Mouse (Mus musculus): Measurements from ENCODE around the gene Kif21b. TPM values are rescaled to one million over a fixed set of nuclear protein-coding genes. Genes with fewer than 3 reads are reported as not detected.
A peak's percentile ranks its signal among the peaks of the same experiment; 100 is the strongest.

Kif21b gene
- polyA plus RNA-seq, 1 experiment from 2014 or later: 39.1 TPM

- peak overlapping the region; percentile 82 for H3K4me3 ChIP-seq
- H3K27ac ChIP-seq: peak overlapping the region; percentile 93
- ATAC-seq (ENCODE audit: low FRiP score): peak; percentile 58
- no peaks in the 10 kb centered on the region for H3K27me3 ChIP-seq
- peaks cover 71% of the 10 kb centered on the region for H3K4me1 ChIP-seq
- no peaks in the 10 kb centered on the region for H3K9me3 ChIP-seq (replicated peaks)
- peak overlapping the region; percentile 71 for H3K4me2 ChIP-seq (replicated peaks)
- peak overlapping the region; percentile 96 for H3K9ac ChIP-seq
- no peaks in the 10 kb centered on the region for H3K36me3 ChIP-seq
- WGBS: under 1% methylated on average over 42 of the region's 43 CpGs
These were observed 558 bp downstream of the Kif21b start for GRCm38 (mm10) chr1:136131603-136132291.

DNA sequence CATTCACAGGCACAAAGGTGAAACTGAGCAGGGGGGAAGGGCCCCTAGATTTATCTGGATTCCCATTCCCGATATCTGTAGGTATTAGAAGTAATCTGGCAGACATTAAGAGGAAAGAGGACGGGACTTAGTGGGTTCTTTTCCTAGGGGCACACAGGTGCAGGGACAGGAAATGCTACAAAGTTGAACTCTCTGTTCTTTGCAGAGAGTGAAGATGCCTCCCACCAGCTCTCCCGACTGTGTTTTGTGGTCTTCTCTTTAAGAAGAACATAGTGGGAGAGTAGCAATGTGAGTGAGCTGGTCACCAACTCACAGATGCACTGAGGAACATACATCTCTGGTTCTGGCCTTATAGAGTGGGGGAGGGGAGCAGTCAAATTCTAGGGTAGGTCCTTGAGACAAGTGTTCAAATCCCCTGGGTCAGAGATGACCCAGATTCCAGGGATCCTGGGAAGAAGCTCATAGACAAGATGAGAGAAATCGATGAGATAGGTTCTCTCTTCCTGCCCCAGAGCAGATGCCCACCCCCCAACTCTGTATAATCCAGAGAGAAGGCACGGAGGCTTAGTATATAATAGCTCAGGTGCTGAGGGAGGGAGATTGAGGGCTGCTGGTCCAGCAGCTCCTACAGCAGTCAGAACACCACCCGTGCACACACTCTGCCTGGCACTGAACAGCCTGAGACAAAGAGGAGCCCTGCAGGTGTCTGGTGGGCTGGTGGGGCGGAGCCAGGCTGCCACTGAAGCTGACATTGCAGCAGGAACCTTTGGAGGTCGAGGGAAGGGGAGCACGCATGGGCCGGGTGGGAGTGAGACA lies 1.4 kb downstream of the Kif21b start:
- Histone ChIP-seq H3K9ac (peak overlapping the region; percentile 96), H3K27ac (peak overlapping the region; percentile 93), H3K36me3 (no peaks in the 10 kb centered on the region), H3K4me3 (peak overlapping the region; percentile 82), H3K4me2 (replicated peaks) (peak overlapping the region; percentile 71), H3K27me3 (no peaks in the 10 kb centered on the region), H3K4me1 (peaks cover 79% of the 10 kb centered on the region), H3K9me3 (replicated peaks) (no peaks in the 10 kb centered on the region)
- no peak for ATAC-seq (ENCODE audit: low FRiP score)
- WGBS: 29% methylated on average over 10 of the region's 10 CpGs

DNA sequence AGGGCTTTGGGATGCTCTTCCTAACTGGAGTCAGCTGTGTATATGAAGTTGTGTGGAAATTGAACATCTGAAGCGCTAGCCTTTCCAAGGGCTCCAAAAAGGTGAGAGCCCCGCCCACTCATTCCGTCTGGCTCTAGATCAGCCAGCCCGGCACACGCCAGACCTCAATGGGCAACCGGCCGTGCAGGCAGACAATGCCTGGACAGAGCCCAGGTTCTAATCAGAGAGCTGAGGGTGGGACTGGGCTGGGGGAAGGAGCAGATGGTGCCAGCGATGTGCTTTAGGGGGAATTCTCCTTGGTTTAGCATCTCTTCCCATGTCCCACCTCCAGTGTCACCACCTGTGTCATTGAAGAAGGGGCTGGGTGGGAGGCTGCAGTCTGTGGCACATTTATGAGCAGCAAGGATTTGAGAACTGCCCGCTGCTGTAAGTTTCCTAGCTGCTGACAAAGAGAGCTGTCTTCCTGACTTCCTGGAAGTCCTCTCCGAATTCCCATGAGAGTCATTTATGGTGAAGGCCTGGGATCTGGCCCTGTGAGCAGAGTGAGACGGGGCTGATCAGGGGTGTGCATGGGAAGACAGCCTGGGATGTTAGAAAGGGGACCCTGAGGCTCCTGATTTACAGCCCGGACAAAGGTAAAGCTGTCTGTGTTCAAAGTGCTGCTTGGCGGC lies 2.5 kb downstream of the Kif21b start:
- ATAC-seq (ENCODE audit: low FRiP score): no peak
- Histone ChIP-seq H3K4me3 (peak overlapping the region; percentile 82), H3K36me3 (no peaks in the 10 kb centered on the region), H3K27ac (peak overlapping the region; percentile 93), H3K27me3 (no peaks in the 10 kb centered on the region), H3K9me3 (replicated peaks) (no peaks in the 10 kb centered on the region), H3K4me1 (peaks cover 86% of the 10 kb centered on the region), H3K9ac (peak overlapping the region; percentile 96), H3K4me2 (replicated peaks) (peak overlapping the region; percentile 71)
- WGBS: 37% methylated on average over 13 of the region's 13 CpGs

GRCm38 (mm10) chr1:136134547-136134946 lies 3.4 kb downstream of the Kif21b start:
- peak overlapping the region; percentile 82; the same call in 1 of the 2 replicates for H3K4me3 ChIP-seq
- WGBS: 79% methylated on average over 2 of the region's 2 CpGs
- peak overlapping the region; percentile 96; the same call in 1 of the 2 replicates for H3K9ac ChIP-seq
- H3K27me3 ChIP-seq: no peaks in the 10 kb centered on the region
- no peak for ATAC-seq (ENCODE audit: low FRiP score)
- peak overlapping the region; percentile 71 for H3K4me2 ChIP-seq (replicated peaks)
- H3K4me1 ChIP-seq: peaks cover 88% of the 10 kb centered on the region
- H3K36me3 ChIP-seq: no peaks in the 10 kb centered on the region
- 0 out of 2 replicates have a peak overlapping the region, but pooled peaks have one; percentile 93 for H3K27ac ChIP-seq
- no peaks in the 10 kb centered on the region for H3K9me3 ChIP-seq (replicated peaks)

DNA sequence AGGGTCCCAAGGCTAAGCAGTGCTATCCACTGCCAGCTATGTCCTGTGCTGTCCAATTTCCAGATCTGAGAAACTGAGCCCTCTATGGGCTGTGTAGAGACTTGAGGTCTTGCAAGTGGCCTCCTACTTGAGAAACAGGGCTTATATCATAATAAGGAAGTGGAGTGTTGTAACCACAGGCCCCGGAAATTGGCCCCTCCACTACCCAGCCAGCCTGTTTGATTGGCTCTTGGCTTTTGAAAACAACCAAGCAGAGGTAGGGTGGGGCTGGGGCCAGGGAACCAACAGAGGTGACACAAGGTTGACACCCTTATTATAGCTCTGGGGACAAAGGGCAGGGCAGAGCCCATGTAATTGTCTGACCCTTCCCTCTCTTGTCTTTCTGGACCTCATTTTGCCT lies 3.9 kb downstream of the Kif21b start:
- peaks cover 91% of the 10 kb centered on the region for H3K4me1 ChIP-seq
- no peak for ATAC-seq (ENCODE audit: low FRiP score)
- H3K4me2 ChIP-seq (replicated peaks): peak overlapping the region; percentile 71
- H3K36me3 ChIP-seq: no peaks in the 10 kb centered on the region
- no peak overlapping the region for H3K9ac ChIP-seq
- no peaks in the 10 kb centered on the region for H3K27me3 ChIP-seq
- no peak overlapping the region for H3K27ac ChIP-seq
- 68% methylated on average over 1 of the region's 1 CpGs for WGBS
- no peaks in the 10 kb centered on the region for H3K9me3 ChIP-seq (replicated peaks)
- no peak overlapping the region for H3K4me3 ChIP-seq

DNA sequence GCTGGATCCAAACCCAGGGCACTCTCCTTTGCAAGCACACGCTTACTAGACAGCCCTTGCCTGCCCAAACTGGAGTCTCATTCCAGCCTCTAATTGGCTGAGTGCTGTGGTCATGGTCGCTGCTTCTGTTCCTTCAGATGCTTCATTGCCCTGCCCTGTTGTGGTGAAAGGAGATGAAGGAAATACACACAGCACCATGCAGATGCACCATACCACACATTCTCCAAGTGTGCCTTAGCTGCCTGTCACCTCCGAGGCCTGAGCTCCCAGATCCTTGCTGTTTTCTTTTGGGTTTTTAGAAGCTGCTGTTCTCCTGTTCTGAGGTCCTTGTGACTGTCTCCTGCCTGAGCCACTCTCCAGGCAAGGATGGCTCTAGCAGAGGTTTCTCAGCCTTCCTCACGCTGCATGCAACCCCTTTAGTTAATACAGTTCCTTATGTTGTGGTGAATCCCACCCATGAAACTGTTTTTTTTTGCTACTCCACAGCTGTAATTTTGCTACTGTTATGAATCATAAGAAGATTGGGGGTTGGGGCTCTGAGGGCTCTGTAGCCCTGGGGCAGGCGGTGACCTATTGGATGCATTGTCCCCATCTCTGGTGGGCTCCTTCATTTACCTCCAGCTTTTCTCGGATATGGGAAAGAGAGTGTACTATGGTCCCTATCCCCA lies 4.7 kb downstream of the Kif21b start:
- Histone ChIP-seq H3K4me1 (peaks cover 91% of the 10 kb centered on the region), H3K27ac (no peak overlapping the region), H3K27me3 (no peaks in the 10 kb centered on the region), H3K4me3 (no peak overlapping the region), H3K9me3 (replicated peaks) (no peaks in the 10 kb centered on the region), H3K9ac (0 out of 2 replicates have a peak overlapping the region, but pooled peaks have one; percentile 1), H3K4me2 (replicated peaks) (peak overlapping the region; percentile 1), H3K36me3 (no peaks in the 10 kb centered on the region)
- 65% methylated on average over 6 of the region's 6 CpGs for WGBS
- no peak for ATAC-seq (ENCODE audit: low FRiP score)

- 0 out of 2 replicates have a peak overlapping the region, but pooled peaks have one; percentile 34 for H3K4me2 ChIP-seq (replicated peaks)
- H3K4me1 ChIP-seq: peaks cover 98% of the 10 kb centered on the region
- H3K36me3 ChIP-seq: no peaks in the 10 kb centered on the region
- no peaks in the 10 kb centered on the region for H3K9me3 ChIP-seq (replicated peaks)
- no peak overlapping the region for H3K4me3 ChIP-seq
- no peak for ATAC-seq (ENCODE audit: low FRiP score)
- H3K27ac ChIP-seq: peak overlapping the region; percentile 75; the same call in 1 of the 2 replicates
- H3K27me3 ChIP-seq: no peaks in the 10 kb centered on the region
- 25% methylated on average over 4 of the region's 4 CpGs for WGBS
- H3K9ac ChIP-seq: peak overlapping the region; percentile 18; the same call in 1 of the 2 replicates
These were observed 5.4 kb downstream of the Kif21b start for GRCm38 (mm10) chr1:136136547-136136946.

DNA sequence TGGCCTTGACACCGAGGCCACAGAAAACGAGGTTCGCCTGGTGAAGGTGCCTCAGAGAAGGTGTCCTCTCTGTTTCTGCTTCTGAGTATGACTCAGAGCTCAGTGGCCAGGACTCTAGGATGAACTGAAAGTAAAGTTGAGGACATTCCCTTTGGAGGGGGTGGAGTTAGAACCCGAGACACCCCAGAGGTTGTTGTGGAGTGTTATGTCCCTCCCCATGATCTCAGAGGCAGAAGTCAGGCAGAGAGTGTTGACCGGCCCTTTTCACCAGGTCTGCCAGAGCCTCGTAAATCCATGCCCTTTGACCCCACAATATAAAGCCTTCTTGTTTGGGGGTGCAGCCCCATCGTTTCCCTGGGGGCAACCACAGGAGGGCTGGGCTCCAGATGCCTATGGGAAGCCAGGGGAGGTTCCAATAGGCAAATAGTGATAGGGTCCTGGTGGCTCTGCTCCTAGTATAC lies 5.9 kb downstream of the Kif21b start:
- Histone ChIP-seq H3K4me2 (replicated peaks) (peak overlapping the region; percentile 34), H3K4me1 (peaks cover 100% of the 10 kb centered on the region), H3K27me3 (no peaks in the 10 kb centered on the region), H3K9ac (peak overlapping the region; percentile 38; the same call in 1 of the 2 replicates), H3K4me3 (no peak overlapping the region), H3K36me3 (no peaks in the 10 kb centered on the region), H3K27ac (peak overlapping the region; percentile 75), H3K9me3 (replicated peaks) (no peaks in the 10 kb centered on the region)
- 30% methylated on average over 7 of the region's 7 CpGs for WGBS
- ATAC-seq (ENCODE audit: low FRiP score): no peak

GRCm38 (mm10) chr1:136137575-136137974 lies 6.4 kb downstream of the Kif21b start:
- Histone ChIP-seq H3K36me3 (no peaks in the 10 kb centered on the region), H3K27me3 (no peaks in the 10 kb centered on the region), H3K4me1 (peaks cover 100% of the 10 kb centered on the region), H3K9me3 (replicated peaks) (no peaks in the 10 kb centered on the region), H3K4me2 (replicated peaks) (peak overlapping the region; percentile 34), H3K27ac (peak overlapping the region; percentile 75), H3K9ac (peak overlapping the region; percentile 50), H3K4me3 (no peak overlapping the region)
- 3% methylated on average over 4 of the region's 4 CpGs for WGBS
- no peak for ATAC-seq (ENCODE audit: low FRiP score)

- no peak for ATAC-seq (ENCODE audit: low FRiP score)
- WGBS: 43% methylated on average over 10 of the region's 10 CpGs
- H3K4me1 ChIP-seq: peaks cover 100% of the 10 kb centered on the region
- H3K4me3 ChIP-seq: no peak overlapping the region
- H3K9ac ChIP-seq: peak overlapping the region; percentile 50
- no peak overlapping the region; the same call in 1 of the 2 replicates for H3K4me2 ChIP-seq (replicated peaks)
- no peaks in the 10 kb centered on the region for H3K9me3 ChIP-seq (replicated peaks)
- H3K27me3 ChIP-seq: no peaks in the 10 kb centered on the region
- H3K36me3 ChIP-seq: no peaks in the 10 kb centered on the region
- H3K27ac ChIP-seq: peak overlapping the region; percentile 75
These were observed 7.1 kb downstream of the Kif21b start for GRCm38 (mm10) chr1:136138191-136138830.

- Histone ChIP-seq H3K4me1 (peaks cover 95% of the 10 kb centered on the region), H3K4me3 (peak overlapping the region; percentile 47), H3K27me3 (no peaks in the 10 kb centered on the region), H3K27ac (peak overlapping the region; percentile 73), H3K4me2 (replicated peaks) (peak overlapping the region; percentile 75), H3K9me3 (replicated peaks) (no peaks in the 10 kb centered on the region), H3K36me3 (peaks cover 7% of the 10 kb centered on the region), H3K9ac (peak overlapping the region; percentile 55)
- WGBS: under 1% methylated on average over 32 of the region's 32 CpGs
- ATAC-seq (ENCODE audit: low FRiP score): peak; percentile 11; the same call in 1 of the 2 replicates
These were observed 8.9 kb downstream of the Kif21b start for GRCm38 (mm10) chr1:136139990-136140640.

All from hindbrain, embryonic 12.5 days (tissue).